Mouse (Mus musculus) left cerebral cortex, adult 9 months (tissue): ENCODE results near the gene Ccm2.

ENCODE experiments used
- DNase-seq, 2 experiments: peaks; one replicate each; pipeline ENCODE4 v3.0.0; 2022; ENCODE audit warnings: low spot score in 2 of 2

Ccm2 gene

GRCm38 (mm10) chr11:6529961-6530360, 16.7 kb upstream of the Ccm2 start:
- DNase-seq, result no peak

DNA sequence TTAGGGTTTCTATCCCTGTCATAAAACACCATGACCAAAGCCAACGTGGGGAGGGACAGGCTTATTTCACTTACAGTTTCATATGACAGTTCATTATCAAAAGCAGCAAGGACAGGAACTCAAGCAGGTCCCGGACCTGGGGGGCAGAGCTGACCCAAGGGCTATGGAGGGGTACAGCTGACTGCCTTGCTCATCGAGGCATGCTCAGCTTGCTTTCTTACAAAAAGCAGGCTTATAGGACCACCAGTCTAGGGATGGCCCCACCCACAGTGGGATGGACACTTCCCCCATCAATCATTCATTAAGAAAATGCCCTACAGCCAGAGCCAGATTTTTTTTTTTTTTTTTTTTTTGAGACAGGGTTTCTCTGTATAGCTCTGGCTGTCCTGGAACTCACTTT, 15.9 kb upstream of the Ccm2 start:
- no peak for DNase-seq

- no peak for DNase-seq
Measured at GRCm38 (mm10) chr11:6544683-6545082, 2.0 kb upstream of the Ccm2 start.

- DNase-seq, result no peak
Measured at GRCm38 (mm10) chr11:6545186-6545856, 1.4 kb upstream of the Ccm2 start.

DNA sequence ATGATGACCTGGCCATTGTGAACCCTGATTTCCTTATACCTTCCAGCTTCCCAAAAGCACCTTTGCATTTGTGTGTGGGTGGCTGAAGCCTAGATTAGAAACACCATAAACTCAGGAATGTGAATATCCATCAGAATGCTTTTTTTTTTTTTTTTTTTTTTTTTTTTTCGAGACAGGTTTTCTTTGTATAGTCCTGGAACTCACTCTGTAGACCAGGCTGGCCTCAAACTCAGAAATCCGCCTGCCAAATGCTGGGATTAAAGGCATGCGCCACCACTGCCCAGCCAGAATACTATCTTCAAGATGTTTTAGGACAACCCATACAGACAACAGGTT, 862 bp upstream of the Ccm2 start:
- no peak for DNase-seq

GRCm38 (mm10) chr11:6547037-6547680, 472 bp downstream of the Ccm2 start:
- DNase-seq, result peak in 1 of 2 experiments; percentile 34

GRCm38 (mm10) chr11:6547696-6548325, 1.1 kb downstream of the Ccm2 start:
- DNase-seq, result no peak

DNA sequence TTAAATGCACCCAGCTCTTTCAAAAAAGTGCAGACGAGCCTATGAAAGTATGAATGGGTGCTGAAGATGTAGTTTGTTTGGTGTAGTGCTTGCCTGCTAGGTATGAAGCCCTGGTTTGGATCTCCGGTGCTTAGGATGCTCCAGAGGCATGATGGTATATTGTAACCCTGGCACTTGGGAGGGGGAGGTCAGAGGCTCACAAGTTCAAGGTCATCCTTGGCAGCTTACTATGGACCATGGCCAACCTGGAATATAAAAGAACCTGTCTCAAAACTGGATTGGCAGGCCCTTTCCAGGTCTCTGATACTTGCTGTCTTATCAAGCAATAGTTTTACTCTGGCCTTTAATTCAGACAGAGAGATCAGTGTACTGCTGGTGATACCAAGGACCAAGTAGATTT, 3.1 kb downstream of the Ccm2 start:
- DNase-seq, result no peak

GRCm38 (mm10) chr11:6550201-6550600, 3.5 kb downstream of the Ccm2 start:
- DNase-seq, result no peak

GRCm38 (mm10) chr11:6558234-6558633, 11.5 kb downstream of the Ccm2 start:
- no peak for DNase-seq

DNA sequence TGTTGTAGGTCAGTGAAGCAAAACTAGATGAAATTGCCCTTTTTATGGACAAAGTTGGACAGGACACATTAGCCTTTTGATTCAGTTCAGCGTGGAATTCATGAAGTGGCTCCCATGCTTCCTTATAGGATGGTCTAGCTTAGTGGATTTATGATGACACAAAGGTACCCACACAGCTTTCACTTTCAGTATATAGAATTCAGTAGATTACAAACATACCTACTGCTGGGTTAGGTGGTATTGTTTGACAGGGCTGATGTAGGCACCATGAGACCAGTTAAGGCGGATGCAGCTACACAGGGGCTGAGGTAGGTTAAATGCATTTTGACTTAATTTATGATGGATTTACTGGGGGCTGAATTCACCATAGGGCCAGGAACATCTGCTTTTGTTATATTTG, 13.3 kb downstream of the Ccm2 start:
- no peak for DNase-seq

GRCm38 (mm10) chr11:6560655-6561360, 14.1 kb downstream of the Ccm2 start:
- DNase-seq, result no peak

DNA sequence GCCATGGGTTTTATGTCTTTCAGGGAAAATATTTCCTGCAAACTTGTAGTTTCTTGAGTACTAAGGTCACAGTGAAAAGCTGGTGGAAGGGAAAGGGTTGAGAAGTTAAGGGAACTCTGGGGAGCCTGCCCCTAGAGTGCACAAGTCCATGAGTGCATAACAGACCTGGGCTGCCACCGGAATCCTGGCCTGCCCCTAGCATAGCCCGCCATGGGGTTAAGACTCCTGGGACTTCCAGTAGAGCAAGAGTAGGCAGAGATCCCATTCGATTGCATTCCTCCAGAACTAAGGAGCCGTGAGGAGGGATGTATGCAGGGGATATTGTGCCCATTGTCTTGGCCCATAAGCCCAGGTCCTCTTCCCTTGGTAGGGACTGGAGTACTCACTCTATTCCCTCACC, 14.8 kb downstream of the Ccm2 start:
- no peak for DNase-seq

DNA sequence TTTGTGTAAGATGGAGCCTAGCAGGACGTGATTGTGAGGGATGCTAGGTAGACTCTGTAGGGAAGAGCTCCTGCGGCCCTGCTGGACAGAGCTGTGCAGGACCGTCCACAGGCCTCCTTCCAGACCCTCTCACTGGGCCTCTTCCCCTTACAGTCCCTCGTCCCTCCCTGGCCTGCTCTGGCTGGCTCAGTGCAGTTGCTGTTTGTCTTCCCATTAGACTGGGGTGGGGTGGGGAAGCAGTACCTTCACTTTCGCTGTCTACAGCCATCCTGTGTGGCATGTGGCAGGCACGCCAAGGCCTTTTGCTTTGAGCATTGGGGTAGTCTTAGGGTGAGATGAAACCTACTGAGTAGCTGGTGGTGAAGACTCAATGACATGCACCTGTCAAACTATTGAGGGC, 15.7 kb downstream of the Ccm2 start:
- no peak for DNase-seq

- no peak for DNase-seq
Measured at GRCm38 (mm10) chr11:6563201-6563600, 16.5 kb downstream of the Ccm2 start.

DNA sequence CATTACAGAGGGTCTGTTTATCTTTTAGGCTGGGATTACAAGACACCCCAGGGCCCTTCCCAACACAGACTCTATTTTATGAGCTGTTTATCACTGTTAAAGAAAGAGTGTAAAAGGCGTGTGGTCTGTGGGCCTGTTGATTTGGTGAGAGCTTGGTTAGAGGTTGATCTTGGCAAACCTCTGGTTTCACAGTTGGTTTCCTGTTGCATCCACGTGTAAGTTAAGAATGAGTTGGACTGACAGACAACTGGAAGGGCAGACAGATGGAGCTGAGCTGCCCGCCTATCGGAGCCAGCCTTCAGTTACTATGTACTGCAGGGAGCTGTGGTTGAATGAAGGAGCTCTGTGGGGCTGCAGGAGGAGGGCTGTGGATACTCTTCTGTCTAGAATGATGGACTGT, 19.8 kb downstream of the Ccm2 start:
- DNase-seq, result no peak

DNA sequence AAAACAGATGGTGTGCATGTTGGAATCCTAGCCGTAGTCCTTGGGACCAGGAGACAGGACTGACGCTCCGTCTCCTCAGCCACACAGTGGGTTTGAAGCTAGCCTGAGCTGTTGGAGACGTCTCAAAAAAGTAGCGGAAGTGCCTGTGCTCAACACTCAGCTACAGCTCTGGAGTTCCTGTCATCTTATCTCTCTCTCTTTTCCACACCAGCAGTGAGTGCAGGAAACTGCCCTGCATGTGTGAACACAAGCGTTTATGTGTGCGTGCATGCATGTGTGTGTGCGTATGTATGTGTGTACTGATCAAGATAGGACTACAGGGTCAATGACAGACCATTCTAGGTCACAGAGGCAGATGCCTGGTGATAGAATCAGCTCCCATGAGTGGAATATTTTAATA, 21.3 kb downstream of the Ccm2 start:
- no peak for DNase-seq

GRCm38 (mm10) chr11:6568584-6569409, 22.1 kb downstream of the Ccm2 start:
- peak in 1 of 2 experiments; percentile 53 for DNase-seq

DNA sequence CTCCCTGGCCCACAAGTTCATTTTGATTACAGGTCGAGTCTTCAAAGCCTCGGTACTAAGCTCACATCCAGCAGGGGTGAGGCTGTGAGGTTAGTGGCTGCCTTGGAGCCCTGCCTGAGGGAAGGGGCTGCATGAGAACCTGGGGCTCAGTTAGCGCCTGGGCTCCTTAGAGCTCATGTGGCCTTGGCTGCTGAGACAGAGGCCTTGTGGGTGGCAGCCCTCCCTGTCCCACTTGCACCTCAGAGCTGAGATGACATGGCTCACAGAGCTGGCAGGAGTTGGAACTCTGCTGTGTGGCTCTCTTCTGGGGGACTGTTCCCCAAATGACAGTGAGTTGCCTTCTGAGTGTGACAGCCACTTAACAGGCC, 22.7 kb downstream of the Ccm2 start:
- DNase-seq, result no peak

DNA sequence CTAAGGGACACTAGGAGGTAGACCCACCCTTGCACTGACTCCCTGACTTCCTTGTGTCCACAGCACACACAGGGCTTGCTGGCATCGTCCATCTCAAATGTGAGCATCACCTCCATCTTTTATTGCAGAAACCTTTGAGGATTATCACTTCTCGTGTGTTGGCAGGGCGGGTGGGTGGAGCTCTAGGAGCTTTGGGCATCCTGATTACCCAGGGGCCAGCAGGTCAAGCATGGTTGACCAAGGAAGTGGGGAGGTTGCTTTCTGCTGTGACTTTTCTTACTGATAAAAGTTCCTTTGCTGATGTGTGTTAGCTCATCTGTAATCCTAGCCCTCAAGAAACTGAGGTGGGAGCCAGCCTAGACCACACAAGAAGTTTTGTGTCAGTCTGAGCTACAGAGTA, 29.5 kb downstream of the Ccm2 start:
- DNase-seq, result no peak

DNA sequence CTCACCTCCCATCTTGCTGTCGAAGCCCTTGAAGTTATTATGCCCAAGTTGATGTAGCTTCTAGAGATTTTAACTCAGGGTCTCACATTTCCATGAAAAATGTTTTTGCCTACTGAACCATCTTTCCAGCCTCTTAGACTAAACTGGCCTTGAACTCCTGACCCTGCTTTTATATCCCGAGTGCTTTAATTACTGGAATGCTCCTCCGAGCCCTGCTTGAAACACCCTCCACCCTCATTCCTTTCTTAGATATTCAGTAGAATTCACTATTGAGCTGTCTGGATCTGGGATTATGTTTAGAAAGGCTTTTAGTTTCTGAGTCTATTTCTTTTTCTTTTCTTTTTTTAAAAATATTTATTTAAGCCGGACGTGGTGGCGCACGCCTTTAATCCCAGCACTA, 32.7 kb downstream of the Ccm2 start:
- DNase-seq, result no peak
